Mouse (Mus musculus) MEL (cell line): ENCODE data around the gene Cdkal1. TPM values are rescaled to one million over a fixed set of nuclear protein-coding genes. Genes with fewer than 3 reads are reported as not detected.
A peak's percentile ranks its signal among the peaks of the same experiment; 100 is the strongest.

ENCODE experiments used
- DNase-seq: peaks from one replicate; pipeline ENCODE4 v3.0.0; 2011; ENCODE audit warnings: low read depth, low spot score
- H3K27ac ChIP-seq: 2 replicates; pipeline ENCODE4 v1.5.1; 2012; ENCODE audit warnings: low read depth, mild to moderate bottlenecking, control low read depth, low read length, moderate library complexity; ENCODE audit not compliant: control insufficient read depth
- H3K27me3 ChIP-seq, 2 experiments: fragments of 150-350 bp in 1 of 2; sonication (generic) in 1 of 2; 2 replicates each; pipeline ENCODE4 v1.6.1; 2012; ENCODE audit warnings: low read length in 2 of 2, mild to moderate bottlenecking in 2 of 2, improper control_type of control experiment in 1 of 2, moderate library complexity in 1 of 2; ENCODE audit not compliant: insufficient read depth in 2 of 2, control insufficient read depth in 1 of 2
- H3K36me3 ChIP-seq, 2 experiments: 2 replicates each; pipeline ENCODE4 v1.6.1; 2012 to 2014; ENCODE audit warnings: low read length in 2 of 2, improper control_type of control experiment in 1 of 2, inconsistent platforms in 1 of 2, mild to moderate bottlenecking in 1 of 2; ENCODE audit not compliant: insufficient read depth in 2 of 2, control insufficient read depth in 1 of 2
- H3K4me1 ChIP-seq, 2 experiments: fragments of 150-350 bp in 1 of 2; sonication (generic) in 1 of 2; 2 replicates each; pipeline ENCODE4 v1.6.1; 2012; ENCODE audit warnings: low read length in 2 of 2, improper control_type of control experiment in 1 of 2, mild to moderate bottlenecking in 1 of 2; ENCODE audit not compliant: insufficient read depth in 2 of 2, control insufficient read depth in 1 of 2
- H3K4me3 ChIP-seq, 2 experiments: fragments of 150-350 bp in 1 of 2; sonication (generic) in 1 of 2; 2 replicates each; pipeline ENCODE4 v1.5.1; 2012; ENCODE audit warnings: low read depth in 2 of 2, low read length in 2 of 2, mild to moderate bottlenecking in 2 of 2, moderate library complexity in 2 of 2, control low read depth in 1 of 2, improper control_type of control experiment in 1 of 2; ENCODE audit not compliant: control insufficient read depth in 1 of 2, insufficient read depth in 1 of 2
- H3K79me2 ChIP-seq: 2 replicates; pipeline ENCODE4 v1.6.1; 2012; ENCODE audit warnings: mild to moderate bottlenecking, low read length, moderate library complexity; ENCODE audit not compliant: control insufficient read depth, poor library complexity, insufficient read depth
- H3K9ac ChIP-seq: 2 replicates; pipeline ENCODE4 v1.6.1; 2012; ENCODE audit warnings: low read depth, mild to moderate bottlenecking, control low read depth, low read length, moderate library complexity; ENCODE audit not compliant: control insufficient read depth, poor library complexity, severe bottlenecking
- H3K9me3 ChIP-seq: fragments of 150-350 bp; sonication (generic); replicated peaks from 2 replicates; pipeline ENCODE4 v1.6.1; 2012; ENCODE audit warnings: mild to moderate bottlenecking, low read length, improper control_type of control experiment, moderate library complexity; ENCODE audit not compliant: insufficient read depth
- ELF1 ChIP-seq: IDR thresholded peaks from 2 replicates; pipeline ENCODE4 v1.6.1; 2014; ENCODE audit warnings: low read depth, mild to moderate bottlenecking, inconsistent platforms, low read length, improper control_type of control experiment, moderate library complexity
- JUND ChIP-seq: IDR thresholded peaks from 2 replicates; pipeline ENCODE4 v1.6.1; 2011; ENCODE audit warnings: low read depth, mild to moderate bottlenecking, improper control_type of control experiment, low read length
- MAFK ChIP-seq: IDR thresholded peaks from 2 replicates; pipeline ENCODE4 v1.6.1; 2011; ENCODE audit warnings: low read depth, mild to moderate bottlenecking, low read length, improper control_type of control experiment, borderline replicate concordance
- MAZ ChIP-seq: IDR thresholded peaks from 2 replicates; pipeline ENCODE4 v1.6.1; 2012; ENCODE audit warnings: low read depth, mild to moderate bottlenecking, inconsistent platforms, low read length, improper control_type of control experiment
- MEF2A ChIP-seq: IDR thresholded peaks from 2 replicates; pipeline ENCODE4 v1.6.1; 2014; ENCODE audit warnings: low read depth, mild to moderate bottlenecking, inconsistent platforms, low read length, improper control_type of control experiment; ENCODE audit not compliant: poor library complexity, insufficient replicate concordance, severe bottlenecking; ENCODE audit errors: extremely low read depth
- MYC ChIP-seq: IDR thresholded peaks from 2 replicates; pipeline ENCODE4 v1.6.1; 2011; ENCODE audit warnings: low read depth, mild to moderate bottlenecking, low read length, improper control_type of control experiment, moderate library complexity
- RAD21 ChIP-seq: IDR thresholded peaks from 2 replicates; pipeline ENCODE4 v1.6.1; 2011; ENCODE audit warnings: mild to moderate bottlenecking, low read depth, low read length, improper control_type of control experiment
- RCOR1 ChIP-seq: IDR thresholded peaks from 2 replicates; pipeline ENCODE4 v1.6.1; 2012; ENCODE audit warnings: low read depth, mild to moderate bottlenecking, inconsistent platforms, low read length, improper control_type of control experiment
- USF1 ChIP-seq: IDR thresholded peaks from 2 replicates; pipeline ENCODE4 v1.6.1; 2014; ENCODE audit warnings: low read depth, mild to moderate bottlenecking, inconsistent platforms, low read length, improper control_type of control experiment, moderate library complexity
- polyA plus RNA-seq, 2 experiments: library from polyadenylated mRNA; stranded (reverse) in 1 of 2; unstranded in 1 of 2; fragments of >175 nt in 1 of 2; fragments of >200 nt in 1 of 2; gene quantifications; 2 replicates each; pipeline versions ENCODE4 v1.2.1 to v1.2.4; 2012; ENCODE audit warnings: low replicate concordance in 2 of 2, low read depth in 1 of 2; ENCODE audit not compliant: insufficient read length in 2 of 2, insufficient read depth in 1 of 2, missing spikeins in 1 of 2
- total RNA-seq: library from RNA; depleted of rRNA; stranded (reverse); fragments of 300-350 nt; gene quantifications from 2 replicates; pipeline ENCODE4 v1.2.3, GENCODE M21; 2012

Cdkal1 gene
- total and polyA plus RNA-seq, 3 experiments: 10.6 to 11.0 TPM; not detected in 1

- H3K79me2 ChIP-seq: no peaks in the 10 kb centered on the region
- no peaks in the 10 kb centered on the region for H3K4me1 ChIP-seq
- no peak for DNase-seq
- TF ChIP-seq JUND: no peak
- H3K9ac ChIP-seq: no peak overlapping the region
- H3K27me3 ChIP-seq: no peaks in the 10 kb centered on the region
- no peak overlapping the region for H3K27ac ChIP-seq
- H3K4me3 ChIP-seq: no peak overlapping the region
- no peaks in the 10 kb centered on the region for H3K36me3 ChIP-seq
- H3K9me3 ChIP-seq: no peaks in the 10 kb centered on the region
Measured at GRCm38 (mm10) chr13:29390025-29390424, 465.4 kb downstream of the Cdkal1 start.

DNA sequence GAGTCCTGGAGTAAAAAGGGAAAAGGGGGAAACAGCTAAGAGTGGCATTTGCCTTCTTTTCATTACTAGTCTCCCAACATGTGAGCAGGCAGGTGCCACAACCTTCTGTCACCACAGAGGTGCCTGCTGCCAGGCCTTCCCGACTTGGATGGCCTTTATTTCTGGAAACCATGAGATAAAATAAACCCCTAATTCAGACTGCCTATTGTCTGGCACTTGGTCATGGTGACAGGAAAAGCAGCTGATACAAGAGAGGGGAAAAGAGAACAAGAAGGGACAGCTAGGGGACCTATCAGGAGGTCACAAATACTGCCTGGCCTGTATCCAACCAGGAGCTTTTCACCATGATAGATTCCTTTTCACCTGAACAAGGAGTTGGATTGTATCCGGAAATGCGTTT, 466.6 kb downstream of the Cdkal1 start:
- DNase-seq: no peak
- Histone ChIP-seq H3K79me2 (no peaks in the 10 kb centered on the region), H3K4me3 (no peak overlapping the region), H3K27ac (no peak overlapping the region), H3K9me3 (no peaks in the 10 kb centered on the region), H3K4me1 (no peaks in the 10 kb centered on the region), H3K9ac (no peak overlapping the region), H3K27me3 (no peaks in the 10 kb centered on the region), H3K36me3 (no peaks in the 10 kb centered on the region)
- TF ChIP-seq MAZ (no peak), JUND (no peak), MEF2A (no peak)

DNA sequence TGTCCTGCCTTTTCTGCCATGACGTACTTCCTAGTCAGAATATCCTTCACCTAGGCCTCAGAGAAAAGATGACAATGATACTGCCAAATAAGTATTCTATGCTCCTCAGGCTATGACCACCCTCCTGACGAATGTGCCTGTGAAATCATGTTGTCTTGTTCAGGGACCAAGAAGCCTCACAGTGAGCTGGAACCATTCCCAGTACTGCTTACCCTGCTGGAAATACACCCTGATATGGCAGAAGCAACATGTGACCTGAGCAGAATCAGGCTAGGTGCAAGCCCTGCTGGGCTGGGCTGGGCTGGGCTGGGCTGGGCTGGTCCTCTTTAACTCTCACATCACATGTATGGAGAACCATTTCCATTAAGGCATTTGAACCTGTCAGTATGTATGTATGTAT, 477.9 kb downstream of the Cdkal1 start:
- Histone ChIP-seq H3K4me3 (no peak overlapping the region), H3K27me3 (no peaks in the 10 kb centered on the region), H3K9ac (no peak overlapping the region), H3K79me2 (no peaks in the 10 kb centered on the region), H3K9me3 (no peaks in the 10 kb centered on the region), H3K27ac (no peak overlapping the region), H3K36me3 (no peaks in the 10 kb centered on the region), H3K4me1 (no peaks in the 10 kb centered on the region)
- DNase-seq: peak; percentile 12
- no peak for TF ChIP-seq MAFK
- no peak for TF ChIP-seq MYC
- no peak for TF ChIP-seq RAD21
- TF ChIP-seq MAZ: no peak
- no peak for TF ChIP-seq ELF1
- peak; percentile 63; the same call in 1 of the 2 replicates for TF ChIP-seq USF1
- no peak for TF ChIP-seq RCOR1
